Mouse (Mus musculus) adrenal gland, adult 8-10 months (tissue): ENCODE measurements around the gene Ckm. TPM values are rescaled to one million over a fixed set of nuclear protein-coding genes. Genes with fewer than 3 reads are reported as not detected.
A peak's percentile ranks its signal among the peaks of the same experiment; 100 is the strongest.

Experiments used
- DNase-seq: peaks from one replicate; pipeline ENCODE4 v3.0.0; 2022
- total RNA-seq, 4 experiments: library from RNA; stranded (reverse); gene quantifications; 2 replicates each; pipeline ENCODE4 v1.2.4; 2022

Gene Ckm
- total RNA-seq, 4 experiments from 2014 or later, result not detected

DNA sequence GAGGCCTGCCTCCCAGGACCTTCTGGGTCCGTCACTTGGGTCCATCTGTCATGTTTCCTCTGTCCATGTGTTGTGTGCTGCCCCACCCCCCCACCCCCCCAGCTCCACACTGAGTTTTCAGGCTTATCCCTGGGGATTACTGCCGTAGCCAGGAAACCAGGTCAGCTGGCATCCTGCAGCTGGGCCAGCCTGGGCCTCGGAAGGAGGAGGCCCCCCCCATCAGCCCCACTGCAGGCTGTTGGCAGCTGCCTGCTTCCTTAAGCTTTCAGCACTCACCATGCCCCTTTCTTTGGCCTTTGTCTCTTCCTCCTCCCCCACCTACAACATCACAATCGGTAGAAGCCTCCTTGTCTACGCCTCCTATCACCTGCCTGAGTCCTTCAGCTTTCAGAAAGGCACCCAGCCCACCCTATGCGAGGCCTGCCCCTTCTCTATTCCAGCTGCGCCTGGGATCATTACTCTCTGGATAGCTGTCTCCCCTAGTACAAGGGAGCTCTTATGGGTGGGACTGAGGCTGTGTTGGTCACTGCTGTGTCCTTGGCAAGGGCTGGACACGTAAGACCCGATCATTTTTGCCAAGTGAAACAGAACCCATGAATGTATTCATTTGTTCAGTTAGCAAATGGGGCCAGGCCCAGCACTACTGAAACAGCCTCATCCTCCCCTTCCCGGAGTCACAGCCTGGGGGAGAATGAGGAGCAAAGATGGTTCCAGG is 15.7 kb upstream of the Ckm start:
- DNase-seq, result no peak

DNA sequence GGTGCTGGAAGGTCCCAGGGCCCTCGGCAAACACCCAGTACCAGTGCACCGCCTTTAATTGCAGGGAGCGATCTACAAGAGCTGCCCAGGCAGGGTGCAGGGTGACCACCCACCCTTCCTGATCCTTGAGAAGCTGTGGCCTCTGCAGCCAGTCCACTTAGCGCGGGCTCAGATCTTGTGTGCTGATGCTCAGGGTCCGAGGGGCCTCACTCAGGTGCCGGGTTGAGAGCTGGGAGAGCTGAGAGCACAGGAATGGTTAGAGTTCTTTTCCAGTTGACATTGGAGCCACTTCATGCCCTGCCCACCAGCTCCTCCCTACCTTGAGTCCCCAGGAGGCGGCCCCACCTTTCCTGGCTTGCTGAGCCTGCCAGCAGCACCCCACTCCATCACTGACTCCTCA is 10.1 kb upstream of the Ckm start:
- DNase-seq, result no peak

DNA sequence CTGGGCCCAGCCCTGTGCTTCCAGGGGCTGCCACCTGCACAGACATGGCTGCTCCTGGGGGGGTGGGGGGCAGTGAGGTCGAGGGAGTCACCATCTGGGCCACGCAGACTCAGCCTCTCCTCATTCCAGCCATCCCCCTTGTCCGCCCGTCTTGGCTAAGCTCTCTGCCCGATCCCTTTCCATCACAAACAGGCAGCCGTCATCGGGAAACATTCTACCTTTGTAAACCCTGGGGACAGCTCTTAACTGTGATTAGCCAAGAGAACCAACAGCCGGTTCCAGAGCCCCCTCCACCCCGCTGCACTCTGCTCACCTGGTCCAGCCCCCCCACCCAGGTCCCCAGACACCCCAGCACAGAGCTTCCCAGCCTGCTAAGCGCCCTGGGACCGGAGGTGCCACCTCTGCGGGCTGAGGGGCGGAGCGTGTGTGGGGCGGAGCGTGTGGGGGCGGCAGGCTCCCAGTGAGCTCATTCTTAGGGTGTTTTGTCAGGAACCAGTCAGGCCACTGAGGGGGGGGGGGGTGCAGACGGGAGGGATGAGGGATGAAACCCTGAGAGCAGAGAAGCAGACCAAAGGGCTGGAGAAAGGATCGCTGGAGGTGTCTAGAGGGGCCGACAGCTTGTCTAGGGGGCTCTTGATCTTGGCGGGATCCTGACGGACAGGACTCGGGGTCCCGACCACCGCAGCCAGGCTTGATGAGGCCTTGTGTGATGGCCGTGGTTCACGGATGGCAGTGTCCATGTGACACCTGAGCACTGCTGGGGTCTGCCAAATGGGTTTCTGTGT is 4.9 kb upstream of the Ckm start:
- DNase-seq, result no peak

DNA sequence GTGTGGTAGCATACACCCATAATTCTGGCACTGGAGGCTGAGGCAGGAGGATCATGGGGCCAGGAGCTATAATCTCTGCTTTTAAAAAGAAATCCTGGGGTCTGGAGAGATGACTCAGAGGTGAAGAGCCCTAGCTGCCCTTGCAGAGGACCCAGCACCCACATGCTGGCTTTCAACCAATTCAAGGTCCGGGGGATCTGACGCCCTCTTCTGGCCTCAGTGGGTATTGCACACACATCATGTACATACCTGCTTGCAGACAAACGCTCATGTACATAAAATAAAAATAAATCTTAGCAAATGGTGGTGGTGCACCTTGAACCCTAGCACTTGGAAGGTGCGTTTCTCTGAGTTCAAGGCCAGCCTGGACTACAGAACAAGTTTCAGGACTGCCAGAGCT is 3.6 kb upstream of the Ckm start:
- DNase-seq, result no peak

DNA sequence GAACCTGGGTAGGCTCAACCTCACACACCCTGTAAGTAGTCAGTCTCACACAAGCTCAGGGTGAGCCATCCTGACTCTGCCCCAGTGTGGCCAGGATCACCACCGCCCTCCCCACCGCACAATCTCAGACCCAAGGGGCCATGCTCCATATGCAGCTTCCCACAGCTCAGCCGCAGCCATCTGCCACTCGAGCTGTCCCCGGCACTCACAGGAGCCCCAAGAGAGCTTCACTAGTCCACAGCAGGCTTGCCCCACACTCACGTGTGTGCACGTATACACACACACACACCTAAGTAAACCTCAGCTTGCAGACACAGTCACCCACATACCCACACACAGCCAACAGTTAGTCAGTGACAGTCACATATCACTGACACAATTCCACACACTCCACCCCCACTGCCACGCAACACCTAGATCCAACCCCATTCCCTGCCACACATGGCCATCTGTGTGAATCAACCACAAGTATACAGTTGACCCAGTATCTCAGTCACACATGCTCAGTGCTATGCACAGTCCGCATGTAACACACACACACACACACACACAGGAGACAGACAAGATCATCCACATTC is 2.0 kb upstream of the Ckm start:
- no peak for DNase-seq

DNA sequence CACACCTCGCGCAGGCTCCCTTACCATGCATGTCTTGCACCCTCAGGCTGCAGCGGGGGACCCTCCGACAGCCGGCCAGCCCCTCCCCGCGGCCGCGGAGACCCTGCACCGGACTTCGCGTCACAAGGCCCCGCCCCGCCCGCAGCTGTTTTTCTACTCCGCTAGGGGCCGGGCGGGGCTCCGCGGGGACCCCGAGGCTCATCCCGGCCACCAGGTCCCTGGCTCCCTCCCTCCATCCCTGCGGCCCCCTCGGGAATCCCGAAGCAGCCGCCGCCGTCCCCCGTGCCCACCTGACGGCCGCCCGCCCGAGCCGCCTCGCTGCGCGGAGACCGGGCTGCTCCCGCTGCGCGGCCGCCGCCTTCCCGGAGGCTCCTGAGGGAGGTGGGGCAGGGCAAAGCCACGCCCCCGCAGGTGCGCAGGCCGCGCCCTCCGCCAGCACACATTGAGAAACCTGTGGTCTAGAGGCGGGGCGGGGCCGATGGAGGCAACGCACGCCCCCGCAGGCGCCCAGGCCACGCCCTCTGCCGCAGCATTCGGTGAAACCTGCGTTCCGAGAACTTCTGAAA is 762 bp upstream of the Ckm start, which contains the start of gene Klc3:
Gene Klc3, minus strand, starts transcription at position 374 of the 566 bp plus-strand sequence.
- no peak for DNase-seq

DNA sequence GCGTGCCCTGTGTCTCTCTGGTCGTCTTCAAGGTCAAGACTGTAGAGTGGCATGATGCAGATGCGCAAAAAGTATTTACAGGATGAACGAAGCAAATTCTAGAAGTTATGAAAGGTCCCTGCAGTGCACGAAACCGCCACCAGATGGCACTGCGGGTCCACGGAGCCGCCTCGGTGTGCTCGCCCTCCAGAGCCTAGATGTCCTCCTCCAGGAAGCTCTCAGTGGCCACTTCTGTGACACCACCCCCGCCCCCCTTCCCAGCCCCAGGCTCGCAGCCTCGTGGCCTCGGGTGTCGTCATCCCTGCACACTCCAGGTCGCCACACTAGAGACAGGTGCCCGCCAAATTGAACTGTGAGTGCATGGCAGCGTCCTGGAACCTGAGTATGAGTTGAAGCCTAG is 841 bp downstream of the Ckm start:
- peak; percentile 59 for DNase-seq

DNA sequence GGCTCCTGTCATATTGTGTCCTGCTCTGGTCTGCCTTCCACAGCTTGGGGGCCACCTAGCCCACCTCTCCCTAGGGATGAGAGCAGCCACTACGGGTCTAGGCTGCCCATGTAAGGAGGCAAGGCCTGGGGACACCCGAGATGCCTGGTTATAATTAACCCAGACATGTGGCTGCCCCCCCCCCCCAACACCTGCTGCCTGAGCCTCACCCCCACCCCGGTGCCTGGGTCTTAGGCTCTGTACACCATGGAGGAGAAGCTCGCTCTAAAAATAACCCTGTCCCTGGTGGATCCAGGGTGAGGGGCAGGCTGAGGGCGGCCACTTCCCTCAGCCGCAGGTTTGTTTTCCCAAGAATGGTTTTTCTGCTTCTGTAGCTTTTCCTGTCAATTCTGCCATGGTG is 5.2 kb downstream of the Ckm start:
- no peak for DNase-seq

DNA sequence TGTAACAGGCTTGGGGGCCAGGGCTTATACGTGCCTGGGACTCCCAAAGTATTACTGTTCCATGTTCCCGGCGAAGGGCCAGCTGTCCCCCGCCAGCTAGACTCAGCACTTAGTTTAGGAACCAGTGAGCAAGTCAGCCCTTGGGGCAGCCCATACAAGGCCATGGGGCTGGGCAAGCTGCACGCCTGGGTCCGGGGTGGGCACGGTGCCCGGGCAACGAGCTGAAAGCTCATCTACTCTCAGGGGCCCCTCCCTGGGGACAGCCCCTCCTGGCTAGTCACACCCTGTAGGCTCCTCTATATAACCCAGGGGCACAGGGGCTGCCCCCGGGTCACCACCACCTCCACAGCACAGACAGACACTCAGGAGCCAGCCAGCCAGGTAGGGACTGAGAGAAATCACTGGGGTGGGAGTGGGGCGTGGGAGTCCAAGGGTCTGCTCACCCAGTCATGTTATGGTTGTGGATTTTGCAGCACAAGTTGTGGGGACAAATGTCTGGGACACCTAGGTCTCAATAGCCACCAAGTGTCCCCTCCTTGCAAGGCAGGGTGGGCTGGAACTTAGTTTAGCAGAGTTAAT is 6.3 kb downstream of the Ckm start:
- DNase-seq, result peak; percentile 65

DNA sequence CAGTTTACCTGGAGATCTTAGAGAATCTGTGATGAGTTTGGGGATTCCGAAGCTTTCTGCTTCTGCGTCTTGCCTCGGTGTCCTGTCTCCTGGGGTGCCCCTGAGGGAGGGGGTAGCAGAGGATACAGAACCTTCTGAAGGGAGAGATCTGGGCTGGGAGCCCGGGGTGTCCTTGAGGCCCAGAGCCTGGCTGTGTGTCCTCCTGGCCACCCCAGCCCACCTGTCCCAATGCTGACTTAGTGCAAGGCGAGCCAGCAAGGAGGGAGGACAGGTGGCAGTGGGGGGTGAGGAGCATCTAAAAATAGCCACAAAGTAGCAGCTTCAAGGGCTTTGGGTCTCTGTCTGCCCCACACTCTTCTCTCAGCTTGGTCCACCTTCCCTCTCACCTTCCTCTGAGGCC is 7.2 kb downstream of the Ckm start:
- DNase-seq, result no peak

DNA sequence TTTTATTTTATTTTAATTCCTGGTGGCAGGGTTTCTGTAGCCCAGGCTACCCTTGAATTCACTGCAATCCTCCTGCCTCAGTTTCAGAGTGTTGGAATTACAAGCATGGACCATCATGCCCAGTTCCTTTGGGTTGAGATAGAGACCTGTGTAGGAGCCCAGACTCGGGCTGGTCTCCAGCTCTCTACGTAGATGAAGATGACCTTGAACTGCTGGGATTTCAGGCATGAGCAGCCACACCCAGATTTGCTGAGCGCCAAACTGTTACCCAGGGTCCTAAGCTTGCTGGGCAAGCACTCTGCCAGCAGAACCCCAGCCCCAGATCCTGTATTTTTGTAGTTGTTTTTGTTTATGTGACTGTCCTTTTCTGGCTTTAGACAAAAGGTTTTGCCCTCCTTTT is 8.9 kb downstream of the Ckm start:
- DNase-seq, result no peak

DNA sequence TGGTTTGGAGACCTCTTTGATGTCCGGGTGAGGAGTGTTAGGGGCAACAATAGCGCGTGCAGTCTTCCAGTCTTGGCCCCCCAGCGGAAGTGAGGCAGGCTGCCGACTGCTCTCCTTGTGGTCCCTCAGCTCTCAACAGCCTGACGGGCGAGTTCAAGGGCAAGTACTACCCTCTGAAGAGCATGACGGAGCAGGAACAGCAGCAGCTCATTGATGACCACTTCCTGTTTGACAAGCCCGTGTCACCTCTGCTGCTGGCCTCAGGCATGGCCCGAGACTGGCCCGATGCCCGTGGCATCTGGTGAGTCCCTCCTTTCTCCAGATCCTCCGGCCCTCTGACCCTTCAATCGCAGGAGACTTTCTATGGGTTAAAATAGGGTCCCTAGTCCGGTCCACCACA is 12.0 kb downstream of the Ckm start:
- no peak for DNase-seq

DNA sequence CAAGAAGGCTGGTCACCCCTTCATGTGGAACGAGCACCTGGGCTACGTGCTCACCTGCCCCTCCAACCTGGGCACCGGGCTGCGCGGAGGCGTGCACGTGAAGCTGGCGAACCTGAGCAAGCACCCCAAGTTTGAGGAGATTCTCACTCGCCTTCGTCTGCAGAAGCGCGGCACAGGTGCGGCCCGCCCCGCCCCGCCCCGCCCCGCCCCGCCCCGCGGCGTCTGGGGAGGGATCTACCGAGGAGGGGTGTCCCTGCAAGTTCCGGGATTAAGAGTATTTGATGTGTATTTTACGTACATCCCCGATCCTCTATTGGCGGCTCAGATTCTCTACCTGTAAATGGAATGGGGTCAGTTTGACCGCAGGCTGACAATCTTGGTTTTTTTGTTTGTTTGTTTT is 15.5 kb downstream of the Ckm start:
- no peak for DNase-seq

DNA sequence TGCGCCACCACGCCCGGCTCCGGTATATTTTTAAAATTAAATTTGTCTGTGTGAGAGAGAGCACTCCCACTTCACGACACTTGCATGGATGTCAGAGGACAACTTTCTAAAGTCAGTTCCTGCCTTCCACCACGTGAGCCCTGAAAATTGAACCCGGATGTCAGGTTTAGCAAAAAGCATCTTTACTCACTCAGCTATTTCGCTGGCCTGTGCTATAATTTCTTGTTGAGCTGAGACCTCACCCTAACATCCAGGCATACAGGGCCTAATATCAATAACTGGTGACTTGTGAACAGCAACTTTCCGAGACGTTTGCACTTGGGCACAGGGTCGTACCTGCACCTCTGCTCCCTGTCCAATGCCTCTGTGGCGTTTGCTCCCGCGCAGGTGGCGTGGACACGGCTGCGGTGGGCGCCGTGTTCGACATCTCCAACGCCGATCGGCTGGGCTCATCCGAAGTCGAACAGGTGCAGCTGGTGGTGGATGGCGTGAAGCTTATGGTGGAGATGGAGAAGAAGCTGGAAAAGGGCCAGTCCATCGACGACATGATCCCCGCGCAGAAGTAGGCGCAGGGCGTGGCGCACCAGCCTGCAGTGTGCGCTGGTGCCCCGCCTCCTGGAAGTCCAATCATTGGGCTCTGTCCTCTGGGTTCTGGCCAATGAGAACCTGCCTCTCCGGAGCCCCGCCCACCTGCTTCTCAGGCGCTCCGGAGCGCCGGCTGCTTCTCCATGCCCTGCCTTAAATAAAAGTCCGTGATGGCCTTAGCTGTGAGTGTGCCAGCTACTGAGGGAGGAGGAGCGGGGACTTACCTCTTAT is 16.5 kb downstream of the Ckm start:
- DNase-seq, result peak; percentile 89

DNA sequence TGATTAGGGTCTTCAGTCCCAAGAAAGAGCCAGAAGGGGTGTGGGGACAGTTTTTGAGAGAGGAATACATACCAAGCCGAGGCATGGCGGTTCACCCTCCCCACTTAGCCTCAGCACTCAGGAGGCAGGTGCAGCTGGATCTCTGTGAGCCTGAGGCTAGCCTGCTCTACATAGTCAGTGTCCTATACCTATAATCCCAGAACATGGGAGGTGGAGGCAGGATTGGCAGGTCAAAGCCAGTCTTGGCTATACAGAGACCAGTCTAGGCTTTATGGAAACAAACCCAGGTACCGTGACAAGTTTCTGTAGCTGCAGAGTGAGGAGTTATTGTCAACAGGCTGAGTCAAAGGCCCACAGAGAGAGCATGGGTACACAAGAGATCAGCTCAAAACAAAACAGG is 18.5 kb downstream of the Ckm start:
- DNase-seq, result no peak

DNA sequence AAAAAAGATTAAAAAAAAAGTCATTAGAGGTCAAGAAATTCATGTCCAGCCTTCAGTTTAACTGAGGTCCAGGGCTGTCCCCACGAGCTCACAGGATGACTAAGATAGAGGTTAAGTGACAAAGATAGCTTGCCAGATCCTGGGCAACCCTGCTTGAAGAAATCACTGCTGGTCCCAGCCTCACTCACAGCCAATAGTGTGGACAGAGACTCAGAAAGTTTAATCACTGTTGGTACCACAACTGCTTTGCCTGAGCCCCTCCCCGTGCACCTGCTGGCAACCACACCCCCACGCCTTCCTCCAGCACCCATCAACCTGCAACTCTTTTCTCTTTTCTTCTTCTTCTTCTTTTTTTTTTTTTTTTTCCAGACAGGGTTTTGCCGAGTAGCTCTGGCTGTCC is 19.5 kb downstream of the Ckm start:
- no peak for DNase-seq

DNA sequence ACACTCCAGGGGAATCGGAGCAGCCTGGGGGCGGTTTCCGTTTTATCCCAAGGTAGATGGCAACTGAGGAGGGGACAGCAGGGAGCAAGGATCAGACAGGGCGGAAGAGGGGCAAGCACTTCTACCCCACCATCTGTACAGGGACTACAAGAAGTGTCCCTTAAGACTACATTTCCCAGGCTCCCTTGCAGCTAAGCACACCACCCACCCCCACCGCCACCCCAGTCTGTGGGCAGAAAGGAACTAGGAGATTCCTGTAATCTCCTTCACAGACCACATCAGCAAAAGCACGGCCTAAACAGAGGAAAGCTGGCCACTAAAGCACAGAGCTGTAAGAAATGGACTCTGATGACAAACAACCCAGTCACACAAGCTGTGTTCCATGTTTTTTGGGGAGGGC is 21.8 kb downstream of the Ckm start:
- DNase-seq, result no peak

DNA sequence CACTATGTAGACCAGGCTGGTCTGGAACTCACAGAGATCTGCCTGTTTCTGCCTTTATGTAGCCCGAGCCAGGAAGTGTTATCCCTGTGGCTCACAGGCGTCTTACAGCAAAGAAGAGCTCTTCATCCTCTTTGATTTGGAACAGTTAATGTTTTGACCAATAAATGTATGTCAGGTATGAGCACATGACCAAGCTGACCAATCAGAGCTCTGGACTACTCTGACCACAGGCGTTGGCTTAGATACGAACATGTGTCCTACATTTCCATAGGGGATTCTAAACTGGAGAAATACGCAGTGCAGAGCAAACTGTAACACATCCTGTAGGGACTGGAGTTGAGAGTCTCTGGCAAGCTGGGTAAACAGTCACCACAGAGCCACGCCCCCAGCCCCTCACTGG is 22.3 kb downstream of the Ckm start:
- no peak for DNase-seq

DNA sequence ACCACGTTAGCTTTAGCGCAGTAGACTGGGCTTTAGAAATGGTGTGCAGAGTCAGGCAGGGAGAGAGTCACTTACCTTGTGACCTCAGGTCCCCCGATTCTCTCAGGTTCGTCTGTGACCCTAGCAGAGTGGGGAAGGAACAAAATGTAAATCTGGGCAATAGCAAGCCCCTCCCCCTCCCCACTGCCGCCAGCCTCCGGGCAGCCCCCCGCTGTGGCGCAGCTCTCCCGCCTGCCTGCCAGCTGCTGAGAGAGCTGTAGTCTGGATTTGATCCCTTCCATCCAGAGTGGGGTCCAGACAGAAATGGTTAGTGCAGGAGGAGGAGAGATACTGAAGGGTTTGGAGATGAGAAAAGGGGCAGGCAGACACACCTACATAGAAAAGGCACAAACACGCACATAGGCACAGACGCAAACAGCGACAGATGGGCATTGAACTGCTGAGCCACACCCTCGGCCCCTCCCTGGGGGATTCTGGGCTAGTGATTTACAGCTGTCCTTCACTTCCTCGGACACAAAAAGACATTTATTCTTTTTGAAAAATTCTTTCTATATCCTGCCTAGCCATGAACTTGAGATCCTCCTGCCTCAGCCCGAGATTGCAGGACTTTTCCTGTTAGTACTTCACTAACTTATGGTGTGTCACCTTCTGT is 23.5 kb downstream of the Ckm start:
- no peak for DNase-seq

DNA sequence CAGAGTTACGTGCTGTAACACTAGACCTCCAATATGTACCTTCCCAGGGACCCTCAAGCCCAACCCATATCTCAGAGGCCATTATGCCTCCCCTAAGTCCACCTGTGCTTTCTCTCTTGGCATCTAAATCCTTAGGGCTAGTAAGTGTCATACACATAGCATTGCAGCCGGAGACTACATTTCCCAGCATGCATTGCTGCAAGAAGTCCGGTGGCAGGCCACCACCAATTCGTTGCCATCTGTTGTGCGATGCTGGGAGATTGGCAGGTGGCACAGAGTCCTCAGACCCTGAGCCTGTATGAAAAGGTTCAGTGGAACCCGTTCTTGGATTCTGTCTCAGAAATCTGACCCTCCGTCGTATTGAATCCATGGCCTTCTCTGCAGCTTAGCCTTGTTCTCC is 25.1 kb downstream of the Ckm start:
- no peak for DNase-seq

DNA sequence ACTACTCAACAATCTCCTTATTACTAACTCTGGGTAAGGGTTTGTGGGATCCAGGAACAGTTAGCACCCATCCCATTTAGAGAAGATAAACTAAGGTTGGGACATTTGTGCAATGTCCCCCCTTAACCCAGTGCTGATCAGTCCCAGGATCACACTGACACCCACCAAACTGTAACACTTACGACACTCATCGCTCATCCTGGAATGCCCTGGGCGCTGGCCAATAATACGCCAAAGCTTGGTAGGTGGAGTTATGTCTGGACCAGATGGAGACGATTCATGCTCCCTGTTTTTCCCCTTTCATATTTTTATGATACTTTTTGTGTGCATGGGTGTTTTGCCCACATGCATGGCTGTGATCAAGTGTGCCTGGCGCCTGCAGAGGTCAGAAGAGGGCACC is 25.8 kb downstream of the Ckm start:
- DNase-seq, result no peak

DNA sequence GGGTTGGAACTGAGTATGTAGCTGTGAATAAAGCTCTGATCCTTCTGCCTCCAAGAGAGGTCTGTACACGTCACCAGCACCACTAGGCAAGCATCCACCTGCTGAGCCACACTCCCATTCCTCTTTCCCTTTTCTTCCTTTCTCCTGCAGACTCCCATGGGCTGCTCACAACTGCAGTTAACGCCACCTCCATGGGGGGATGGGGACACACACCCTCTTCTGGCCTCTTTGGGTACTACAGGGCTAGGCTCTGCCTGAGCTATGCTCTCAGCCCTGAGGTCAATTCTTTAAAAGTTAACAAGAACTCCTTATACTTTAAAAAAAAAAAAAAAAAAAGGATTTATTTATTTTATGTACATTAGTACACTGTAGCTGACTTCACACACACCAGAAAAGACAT is 27.9 kb downstream of the Ckm start:
- no peak for DNase-seq
